Mouse (Mus musculus) CD4-positive helper T cell, adult 2 months (primary cell): ENCODE data around the gene Atp13a5.

Source experiments
- DNase-seq: peaks from one replicate; pipeline ENCODE4 v3.0.0-alpha.2; 2012; ENCODE audit warnings: low read depth, missing footprints, low spot score

Atp13a5 gene

DNA sequence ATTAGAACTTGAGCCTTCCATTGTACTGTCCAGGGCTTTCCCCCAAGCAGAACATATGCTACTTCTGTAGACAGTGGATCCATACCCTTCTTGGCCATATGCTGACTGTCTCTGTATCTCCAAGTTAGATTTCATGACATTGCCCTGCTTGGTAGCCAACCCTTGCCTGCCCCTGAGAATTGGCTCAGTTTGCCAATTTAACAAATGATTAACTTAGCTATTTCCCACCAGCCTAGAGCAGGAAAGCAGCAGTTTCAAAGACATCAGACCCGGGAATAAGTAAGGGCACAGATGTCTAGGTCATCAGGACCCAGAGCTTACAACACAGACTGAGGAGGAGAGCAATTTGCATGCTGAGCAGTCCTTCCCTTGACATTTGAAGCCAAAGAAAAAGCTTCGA, 173.0 kb downstream of the Atp13a5 start:
- no peak for DNase-seq

DNA sequence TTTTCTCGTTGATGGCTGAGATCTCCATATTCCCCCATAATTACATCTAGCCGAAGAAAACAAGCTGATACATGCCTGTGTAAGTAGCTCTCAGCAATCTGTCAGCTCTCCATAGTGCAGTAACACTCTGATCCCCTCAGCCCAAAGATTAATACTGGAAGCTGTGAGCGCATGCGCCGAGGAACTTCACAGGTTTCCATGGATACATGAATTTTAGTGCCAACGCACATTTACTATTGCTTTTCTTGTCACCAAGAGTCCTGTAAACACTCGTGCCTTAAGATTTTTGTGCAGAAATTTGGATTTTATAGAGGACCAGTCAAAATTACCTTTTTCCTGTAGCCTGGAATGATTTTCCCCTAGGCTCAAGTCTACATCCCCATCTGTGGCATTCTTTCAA, 173.7 kb downstream of the Atp13a5 start:
- DNase-seq = no peak

DNA sequence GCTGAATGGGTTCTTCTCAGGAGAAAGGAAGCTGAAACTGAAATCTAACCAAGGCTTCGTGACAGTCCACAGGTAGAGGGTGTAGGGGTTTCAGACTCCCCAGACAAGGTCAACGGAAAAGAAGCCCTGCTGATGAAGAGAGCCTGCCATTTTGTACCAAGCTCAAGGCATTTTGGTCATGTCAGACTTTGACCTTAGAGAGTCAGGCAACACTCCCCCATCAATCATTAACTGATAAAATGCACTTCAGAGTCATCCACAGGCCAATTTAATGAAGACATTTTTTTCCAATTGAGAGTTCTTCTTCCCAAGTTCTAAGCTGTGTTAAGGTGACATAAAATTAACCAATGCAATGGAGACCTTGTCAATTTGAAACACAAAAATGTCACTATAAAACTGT, 177.4 kb downstream of the Atp13a5 start:
- no peak for DNase-seq

DNA sequence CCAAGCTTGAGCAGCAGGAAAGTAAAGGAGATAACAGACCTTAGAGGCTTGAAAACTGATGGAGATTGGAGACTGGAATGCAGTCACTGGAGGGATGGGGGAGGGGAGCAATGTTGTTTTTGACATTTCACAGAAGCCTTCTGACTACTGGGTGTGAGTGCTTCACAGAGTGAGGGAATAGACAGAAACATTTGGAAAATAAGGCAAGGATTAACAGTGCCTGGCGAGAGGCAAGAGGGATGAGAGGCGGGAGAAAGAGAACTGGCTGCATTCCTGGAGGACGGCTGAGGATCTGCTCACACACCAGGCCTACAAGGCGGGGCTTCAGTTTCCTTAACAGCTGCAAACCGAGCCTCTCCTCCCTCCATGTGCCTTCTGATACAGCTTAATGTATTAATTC, 180.1 kb downstream of the Atp13a5 start:
- DNase-seq = no peak

DNA sequence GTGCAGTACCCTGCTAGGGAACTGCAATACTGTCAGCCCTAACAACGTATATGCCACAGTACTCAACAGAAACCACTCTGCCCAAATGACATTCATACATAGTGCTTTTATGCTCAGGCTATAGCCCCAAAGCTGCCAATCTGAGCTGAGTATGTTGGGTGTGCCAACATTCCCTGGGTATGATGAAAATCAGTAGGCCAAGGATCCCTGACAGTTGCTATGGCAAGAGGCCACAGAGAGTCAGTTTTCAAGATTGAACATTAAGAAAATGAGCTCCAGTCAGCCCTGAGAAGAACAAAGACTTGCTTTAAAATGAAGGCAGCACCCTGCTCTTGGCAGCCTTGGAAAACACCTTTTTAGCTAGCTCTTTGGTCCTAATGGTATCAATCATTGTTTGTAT, 183.4 kb downstream of the Atp13a5 start:
- DNase-seq = no peak

DNA sequence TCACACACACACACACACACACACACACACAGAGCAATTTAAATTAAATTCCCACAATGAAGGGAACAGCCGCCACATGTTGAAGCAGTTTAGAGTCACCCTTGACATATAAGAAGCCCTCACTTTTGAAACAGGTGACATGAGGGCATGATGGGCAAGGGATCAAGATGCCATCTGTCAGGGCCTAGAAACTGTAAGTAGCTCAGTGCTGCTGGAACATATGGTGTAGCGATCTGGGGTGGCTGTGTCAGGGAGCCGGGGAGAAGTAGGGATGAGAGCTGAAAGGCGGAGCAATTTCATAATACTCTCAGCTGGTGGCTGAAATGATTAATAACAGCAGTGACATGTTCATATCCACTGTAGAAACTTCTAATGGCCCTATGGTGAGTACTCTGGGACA, 184.6 kb downstream of the Atp13a5 start:
- no peak for DNase-seq

DNA sequence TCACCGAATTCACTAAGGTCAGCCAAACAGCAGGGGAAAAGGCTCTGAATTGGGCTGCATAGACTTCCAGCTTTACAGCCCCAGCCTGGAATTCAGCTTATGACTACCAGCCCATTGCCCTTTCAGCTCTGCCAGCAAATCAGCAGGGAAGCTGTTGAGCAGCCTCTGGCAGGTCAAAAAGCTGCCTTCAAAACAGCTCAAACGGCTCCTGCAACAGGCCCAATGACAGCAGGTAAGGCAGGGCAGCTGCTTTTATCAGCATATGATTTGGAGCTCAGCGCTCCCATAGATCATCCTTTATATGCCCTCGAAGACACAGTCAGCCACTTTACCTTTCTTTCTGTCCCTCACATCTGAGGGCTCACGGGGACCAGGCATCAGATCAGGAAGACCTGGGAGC, 185.6 kb downstream of the Atp13a5 start:
- DNase-seq = no peak
